Mouse (Mus musculus) fibroblast of lung, adult 2 months (primary cell): ENCODE results near the gene Olfr930.

Experiments
- DNase-seq: peaks from one replicate; pipeline ENCODE4 v3.0.0-alpha.2; 2011; ENCODE audit warnings: low read depth

Olfr930 gene

DNA sequence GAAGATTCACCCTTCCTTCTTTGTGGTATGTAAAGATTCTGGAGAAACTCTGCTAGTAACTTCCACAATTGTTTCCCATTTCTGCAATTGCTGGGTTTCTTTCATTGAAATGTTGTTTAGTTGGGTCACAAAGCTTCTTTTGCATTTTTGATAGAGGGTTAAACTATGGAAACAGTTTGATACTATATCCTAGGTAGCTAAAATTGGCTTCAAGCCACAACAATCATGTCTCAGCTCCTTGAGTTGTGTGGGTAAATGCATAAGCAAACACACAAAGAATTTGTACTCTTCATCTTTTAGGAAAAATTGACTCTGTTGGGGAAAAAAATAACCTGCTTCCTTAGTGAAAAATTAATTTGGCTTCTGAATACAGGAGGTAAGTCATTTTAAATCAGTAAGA lies at the start of gene Olfr930:
Gene Olfr930, plus strand, starts transcription at position 301 of the 400 bp plus-strand sequence.
- no peak for DNase-seq

DNA sequence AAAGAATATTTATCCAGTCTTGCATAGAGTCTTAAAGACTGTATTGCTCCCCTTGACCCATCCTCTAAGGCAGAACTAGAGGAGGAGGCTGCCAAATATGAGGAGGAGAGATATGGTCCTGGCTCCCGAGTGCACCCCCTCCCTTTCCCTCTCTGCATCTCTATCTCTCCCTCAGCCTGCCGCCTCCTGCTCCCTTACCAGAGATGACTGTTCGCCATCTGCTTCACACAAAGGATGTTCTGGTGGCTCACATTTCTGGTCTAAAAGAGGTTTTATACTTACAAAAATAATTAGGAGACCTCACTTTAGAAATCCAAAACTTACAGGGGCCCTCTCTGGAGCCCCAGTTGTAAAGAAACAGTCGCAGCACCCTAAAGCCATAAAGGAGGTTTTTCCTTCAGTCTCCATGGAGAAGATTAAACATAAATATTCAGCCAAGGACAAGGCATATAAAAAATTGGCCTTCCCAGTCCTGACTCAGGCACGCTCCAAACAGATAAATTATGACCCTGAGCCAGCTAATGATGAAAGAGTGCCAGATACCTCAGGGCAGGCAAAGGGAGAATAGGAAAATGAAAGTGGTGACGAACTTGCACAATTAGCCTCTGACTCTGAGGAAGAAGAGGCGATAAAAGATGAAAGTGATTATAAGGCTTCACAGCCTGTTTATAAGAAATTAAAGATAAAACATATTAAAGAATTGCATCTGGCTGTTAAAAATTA lies 24.0 kb downstream of the Olfr930 start:
- DNase-seq, result no peak

DNA sequence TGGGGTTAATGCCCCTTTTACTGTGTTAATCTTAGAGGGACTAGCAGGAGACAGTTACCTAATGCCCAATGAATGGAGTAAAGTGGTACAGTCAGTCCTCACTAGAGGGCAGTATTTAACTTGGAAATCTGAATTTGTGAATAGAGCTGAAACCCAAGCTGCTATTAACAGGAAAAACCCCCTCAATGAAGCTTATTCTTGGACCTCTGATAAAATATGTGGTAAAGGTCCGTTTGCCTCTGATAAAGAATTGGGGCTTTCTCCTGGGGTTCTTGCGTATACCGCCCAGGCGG lies 24.5 kb downstream of the Olfr930 start:
- no peak for DNase-seq

DNA sequence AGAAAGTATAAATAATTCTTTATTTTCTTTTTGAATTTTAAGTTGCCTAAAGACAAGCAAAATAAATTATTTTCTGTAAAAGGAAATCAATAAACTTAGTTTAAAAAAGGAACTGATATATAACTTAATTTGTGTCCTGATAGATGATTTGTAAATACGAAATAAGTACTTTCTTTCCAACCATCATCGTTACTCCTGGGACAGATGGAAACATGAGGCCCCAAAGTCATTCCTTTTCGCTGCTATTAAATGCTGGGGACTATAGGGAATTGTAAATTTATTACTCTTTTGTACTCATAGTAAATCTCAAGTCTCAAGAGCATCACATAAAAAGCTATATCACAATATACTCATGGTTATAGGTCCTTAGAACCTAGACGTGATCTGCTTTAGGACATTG lies 42.4 kb downstream of the Olfr930 start, which contains the start of gene Olfr933:
Gene Olfr933, plus strand, starts transcription at position 301 of the 400 bp plus-strand sequence.
- no peak for DNase-seq
